Mouse (Mus musculus) E14TG2a.4 (cell line): Measurements from ENCODE around the gene Hmga1b.
"Not testable (repeated sequence)": the region's sequence is repeated elsewhere in the genome, so short reads cannot be mapped to it uniquely, and the experiment has no call there.

Experiments
- CTCF ChIP-seq: conservative IDR thresholded peaks from 2 replicates; pipeline ENCODE4 v1.5.1; 2014; ENCODE audit warnings: low read length
- NANOG ChIP-seq: IDR thresholded peaks from 2 replicates; pipeline ENCODE4 v1.6.1; 2014; ENCODE audit warnings: borderline replicate concordance, low read length, mixed read lengths

DNA sequence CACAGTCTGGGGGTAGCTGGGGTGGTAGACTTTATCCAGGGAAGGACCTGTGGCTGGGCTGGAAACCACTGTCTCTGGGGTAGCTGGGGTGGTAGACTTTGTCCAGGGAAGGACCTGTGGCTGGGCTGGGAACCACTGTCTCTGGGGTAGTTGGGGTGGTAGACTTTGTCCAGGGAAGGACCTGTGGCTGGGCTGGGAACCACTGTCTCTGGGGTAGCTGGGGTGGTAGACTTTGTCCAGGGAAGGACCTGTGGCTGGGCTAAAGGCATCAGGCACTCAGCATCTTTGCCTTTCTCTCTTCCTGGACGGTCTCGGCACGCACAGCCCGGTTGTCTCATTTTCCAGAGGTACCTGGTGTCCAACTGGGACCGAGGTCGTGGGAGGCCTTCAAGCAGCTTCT lies 18.8 kb downstream of the Hmga1b start:
- not testable (repeated sequence) for TF ChIP-seq CTCF, NANOG
